Mouse (Mus musculus) thymus, postnatal 10 days (tissue): ENCODE results near the gene Olfr1204.

Experiments
- DNase-seq, 2 experiments: peaks; one replicate each; pipeline ENCODE4 v3.0.0; 2021; ENCODE audit warnings: low spot score in 2 of 2

Gene Olfr1204

GRCm38 (mm10) chr2:88848992-88849391, at the start of gene Olfr1204:
Olfr1204 (plus strand) TSS chr2:88849292.
- no peak for DNase-seq

GRCm38 (mm10) chr2:88814196-88814595, 34.9 kb upstream of the Olfr1204 start, which contains the start of gene Olfr1202:
Olfr1202 (plus strand) TSS chr2:88814496.
- DNase-seq: no peak

GRCm38 (mm10) chr2:88829437-88829836, 19.7 kb upstream of the Olfr1204 start, which contains the start of gene Olfr1205:
Olfr1205 (plus strand) TSS chr2:88829737.
- DNase-seq: no peak

- DNase-seq: no peak
Measured at GRCm38 (mm10) chr2:88838477-88838876, 10.6 kb upstream of the Olfr1204 start.

- DNase-seq: no peak
Measured at GRCm38 (mm10) chr2:88862931-88863330, 13.8 kb downstream of the Olfr1204 start, which contains the start of gene Olfr1206. Olfr1206 (plus strand) TSS chr2:88863231.

GRCm38 (mm10) chr2:88902211-88902610, 53.1 kb downstream of the Olfr1204 start, which contains the start of gene Olfr1208:
Olfr1208 (minus strand) TSS chr2:88902311.
- DNase-seq: no peak
